Mouse (Mus musculus) CH12.LX (cell line): ENCODE data around the gene Zfhx3. TPM values are rescaled to one million over a fixed set of nuclear protein-coding genes. Genes with fewer than 3 reads are reported as not detected.

Experiments
- DNase-seq: peaks from one replicate; pipeline ENCODE4 v3.0.0-alpha.2; 2013; ENCODE audit errors: extremely low read depth
- H3K27ac ChIP-seq: 2 replicates; pipeline ENCODE4 v1.5.1; 2012; ENCODE audit warnings: low read depth, mild to moderate bottlenecking, control low read depth, moderate library complexity; ENCODE audit not compliant: insufficient read depth
- H3K27me3 ChIP-seq: replicated peaks from 2 replicates; pipeline ENCODE3; 2012; ENCODE audit warnings: inconsistent platforms
- H3K36me3 ChIP-seq, 2 experiments: replicated peaks in 1 of 2; 2 replicates each; pipeline versions ENCODE3 to v1.6.1; 2012; ENCODE audit warnings: inconsistent platforms in 1 of 2, low read length in 1 of 2, mild to moderate bottlenecking in 1 of 2, mixed read lengths in 1 of 2, moderate library complexity in 1 of 2; ENCODE audit not compliant: control insufficient read depth in 1 of 2, insufficient read depth in 1 of 2
- H3K4me1 ChIP-seq, 2 experiments: 2 replicates each; pipeline ENCODE4 v1.6.1; 2012; ENCODE audit warnings: inconsistent platforms in 1 of 2, moderate library complexity in 1 of 2; ENCODE audit not compliant: insufficient read depth in 2 of 2, control insufficient read depth in 1 of 2
- H3K4me2 ChIP-seq: 2 replicates; pipeline ENCODE4 v1.6.1; 2012; ENCODE audit warnings: low read depth, mild to moderate bottlenecking, control low read depth; ENCODE audit not compliant: poor library complexity, insufficient read depth, severe bottlenecking
- H3K4me3 ChIP-seq, 3 experiments: fragments of 150-350 bp in 1 of 3; sonication (generic) in 1 of 3; replicated peaks in 1 of 3; 2 replicates each; pipeline versions ENCODE3 to v1.5.1; 2011 to 2012; ENCODE audit warnings: low read depth in 2 of 3, low read length in 2 of 3, mild to moderate bottlenecking in 2 of 3, moderate library complexity in 2 of 3, control low read depth in 1 of 3, improper control_type of control experiment in 1 of 3, inconsistent platforms in 1 of 3, mixed read lengths in 1 of 3; ENCODE audit not compliant: poor library complexity in 1 of 3
- H3K79me2 ChIP-seq: replicated peaks from 2 replicates; pipeline ENCODE4 v1.6.1; 2012; ENCODE audit warnings: mild to moderate bottlenecking, moderate library complexity; ENCODE audit not compliant: control insufficient read depth, poor library complexity, insufficient read depth, severe bottlenecking; ENCODE audit errors: extremely low read depth
- H3K9ac ChIP-seq: 2 replicates; pipeline ENCODE4 v1.6.1; 2012; ENCODE audit warnings: low read depth, mild to moderate bottlenecking, control low read depth, moderate library complexity; ENCODE audit not compliant: insufficient read depth
- H3K9me3 ChIP-seq: replicated peaks from 2 replicates; pipeline ENCODE3; 2012; ENCODE audit warnings: low read length, inconsistent platforms, mixed read lengths
- BHLHE40 ChIP-seq: IDR thresholded peaks from 2 replicates; pipeline ENCODE4 v1.6.1; 2011; ENCODE audit warnings: mild to moderate bottlenecking, low read depth, low read length, improper control_type of control experiment
- CHD1 ChIP-seq: IDR thresholded peaks from 2 replicates; pipeline ENCODE4 v1.6.1; 2012; ENCODE audit warnings: low read depth, low read length, improper control_type of control experiment, inconsistent platforms
- CHD2 ChIP-seq: IDR thresholded peaks from 2 replicates; pipeline ENCODE4 v1.6.1; 2011; ENCODE audit warnings: low read length, improper control_type of control experiment
- CTCF ChIP-seq, 2 experiments: IDR thresholded peaks in 1 of 2; conservative IDR thresholded peaks in 1 of 2; 2 replicates each; pipeline ENCODE4 v1.5.1; 2011 to 2012; ENCODE audit warnings: low read depth in 2 of 2, low read length in 2 of 2, improper control_type of control experiment in 1 of 2, inconsistent platforms in 1 of 2, mild to moderate bottlenecking in 1 of 2, moderate library complexity in 1 of 2
- ELF1 ChIP-seq: IDR thresholded peaks from 2 replicates; pipeline ENCODE4 v1.6.1; 2014; ENCODE audit warnings: low read depth, mild to moderate bottlenecking, inconsistent platforms, low read length, improper control_type of control experiment
- GABPA ChIP-seq: IDR thresholded peaks from 2 replicates; pipeline ENCODE4 v1.6.1; 2012; ENCODE audit warnings: low read depth, low read length, improper control_type of control experiment, inconsistent platforms; ENCODE audit not compliant: insufficient replicate concordance
- HCFC1 ChIP-seq: IDR thresholded peaks from 2 replicates; pipeline ENCODE4 v1.6.1; 2012; ENCODE audit warnings: low read depth, mild to moderate bottlenecking, inconsistent platforms, low read length, improper control_type of control experiment
- JUN ChIP-seq: IDR thresholded peaks from 2 replicates; pipeline ENCODE4 v1.6.1; 2011; ENCODE audit warnings: low read depth, mild to moderate bottlenecking, low read length, improper control_type of control experiment, moderate library complexity; ENCODE audit not compliant: insufficient read depth
- KAT2A ChIP-seq: IDR thresholded peaks from 2 replicates; pipeline ENCODE4 v1.6.1; 2012; ENCODE audit warnings: low read length, improper control_type of control experiment, inconsistent platforms; ENCODE audit not compliant: insufficient replicate concordance
- MAFK ChIP-seq: IDR thresholded peaks from 2 replicates; pipeline ENCODE4 v1.6.1; 2011; ENCODE audit warnings: low read length, improper control_type of control experiment; ENCODE audit not compliant: insufficient replicate concordance
- MAX ChIP-seq: IDR thresholded peaks from 2 replicates; pipeline ENCODE4 v1.6.1; 2011; ENCODE audit warnings: low read length, improper control_type of control experiment
- MAZ ChIP-seq: IDR thresholded peaks from 2 replicates; pipeline ENCODE4 v1.6.1; 2012; ENCODE audit warnings: low read depth, mild to moderate bottlenecking, inconsistent platforms, low read length, improper control_type of control experiment, moderate library complexity
- MEF2A ChIP-seq: IDR thresholded peaks from 2 replicates; pipeline ENCODE4 v1.6.1; 2014; ENCODE audit warnings: low read depth, mild to moderate bottlenecking, inconsistent platforms, low read length, improper control_type of control experiment, borderline replicate concordance
- MYC ChIP-seq: IDR thresholded peaks from 2 replicates; pipeline ENCODE4 v1.6.1; 2011; ENCODE audit warnings: low read depth, mild to moderate bottlenecking, improper control_type of control experiment, low read length
- NELFE ChIP-seq: IDR thresholded peaks from 2 replicates; pipeline ENCODE4 v1.6.1; 2011; ENCODE audit warnings: low read depth, low read length, improper control_type of control experiment
- NRF1 ChIP-seq: IDR thresholded peaks from 2 replicates; pipeline ENCODE4 v1.6.1; 2014; ENCODE audit warnings: low read depth, mild to moderate bottlenecking, inconsistent platforms, low read length, improper control_type of control experiment, moderate library complexity
- POLR2A ChIP-seq: IDR thresholded peaks from 2 replicates; pipeline ENCODE4 v1.6.1; 2011; ENCODE audit warnings: low read depth, mild to moderate bottlenecking, improper control_type of control experiment, low read length
- POLR2AphosphoS2 ChIP-seq: IDR thresholded peaks from 2 replicates; pipeline ENCODE4 v1.6.1; 2011; ENCODE audit warnings: low read depth, low read length, improper control_type of control experiment
- RCOR1 ChIP-seq: conservative IDR thresholded peaks from 2 replicates; pipeline ENCODE4 v1.6.1; 2012; ENCODE audit warnings: low read depth, mild to moderate bottlenecking, inconsistent platforms, low read length, improper control_type of control experiment
- SIN3A ChIP-seq: IDR thresholded peaks from 2 replicates; pipeline ENCODE4 v1.6.1; 2012; ENCODE audit warnings: low read length, improper control_type of control experiment, inconsistent platforms
- SMC3 ChIP-seq: IDR thresholded peaks from 2 replicates; pipeline ENCODE4 v1.6.1; 2011; ENCODE audit warnings: low read depth, low read length, improper control_type of control experiment
- TBP ChIP-seq: conservative IDR thresholded peaks from 2 replicates; pipeline ENCODE4 v1.6.1; 2011; ENCODE audit warnings: low read depth, low read length, improper control_type of control experiment
- TCF12 ChIP-seq: IDR thresholded peaks from 2 replicates; pipeline ENCODE4 v1.6.1; 2014; ENCODE audit warnings: low read depth, mild to moderate bottlenecking, inconsistent platforms, low read length, improper control_type of control experiment
- UBTF ChIP-seq: IDR thresholded peaks from 2 replicates; pipeline ENCODE4 v1.6.1; 2012; ENCODE audit warnings: low read depth, mild to moderate bottlenecking, inconsistent platforms, low read length, improper control_type of control experiment, moderate library complexity
- USF2 ChIP-seq: conservative IDR thresholded peaks from 2 replicates; pipeline ENCODE4 v1.6.1; 2011; ENCODE audit warnings: low read depth, low read length, improper control_type of control experiment
- ZKSCAN1 ChIP-seq: IDR thresholded peaks from 2 replicates; pipeline ENCODE4 v1.6.1; 2012; ENCODE audit warnings: low read depth, inconsistent platforms, low read length, improper control_type of control experiment, borderline replicate concordance
- ZMIZ1 ChIP-seq: IDR thresholded peaks from 2 replicates; pipeline ENCODE4 v1.6.1; 2012; ENCODE audit warnings: low read depth, mild to moderate bottlenecking, inconsistent platforms, low read length, improper control_type of control experiment
- ZNF384 ChIP-seq: IDR thresholded peaks from 2 replicates; pipeline ENCODE4 v1.6.1; 2012; ENCODE audit warnings: low read depth, low read length, improper control_type of control experiment, inconsistent platforms
- dilution Hi-C: fragments of 300-500 bp; cut with MboI; formaldehyde crosslinking; loops from 2 replicates; pipeline ENCODE4 v1.14.3; 2020; ENCODE audit warnings: low sequenced_read_pairs; ENCODE audit not compliant: extremely low pct_unique_long_range_greater_than_20kb, extremely low pct_ligation_motif_present
- in situ Hi-C: fragments of 300-500 bp; cut with MboI; formaldehyde crosslinking; loops from 3 replicates; pipeline ENCODE4 v1.14.3; 2019; ENCODE audit warnings: low sequenced_read_pairs, low pct_ligation_motif_present, low pct_unique_long_range_greater_than_20kb, mixed read lengths
- polyA plus RNA-seq: library from polyadenylated mRNA; unstranded; fragments of >175 nt; gene quantifications from 2 replicates; pipeline ENCODE4 v1.2.1, GENCODE M21; 2012; ENCODE audit warnings: low read depth; ENCODE audit not compliant: insufficient read length
- total RNA-seq, 2 experiments: library from RNA; depleted of rRNA; stranded (reverse); fragments of 300-350 nt in 1 of 2; fragments of >200 nt in 1 of 2; gene quantifications; 2 replicates each; pipeline ENCODE4 v1.2.3; 2012 to 2014

Gene Zfhx3
- total and polyA plus RNA-seq, 3 experiments = 0.05 to 0.76 (median 0.68) TPM

- no peak overlapping the region for H3K9ac ChIP-seq
- in situ Hi-C loops (no loop called here), dilution Hi-C loops (no loop called here)
- H3K4me2 ChIP-seq = no peak overlapping the region
- no peak overlapping the region for H3K27ac ChIP-seq
- H3K79me2 ChIP-seq = no peaks in the 10 kb centered on the region
- no peaks in the 10 kb centered on the region for H3K36me3 ChIP-seq
- no peaks in the 10 kb centered on the region for H3K9me3 ChIP-seq
- no peaks in the 10 kb centered on the region for H3K27me3 ChIP-seq
- no peak for TF ChIP-seq JUN
- no peak for TF ChIP-seq MYC
- no peak for TF ChIP-seq CHD2
- TF ChIP-seq ELF1 = no peak
- TF ChIP-seq ZMIZ1 = no peak
- no peak for TF ChIP-seq ZNF384
- TF ChIP-seq KAT2A = no peak
- TF ChIP-seq TCF12 = no peak
- no peak for TF ChIP-seq GABPA
- TF ChIP-seq MAZ = no peak
- no peak for TF ChIP-seq RCOR1
- no peak for TF ChIP-seq MEF2A
- no peak for TF ChIP-seq TBP
- no peak for TF ChIP-seq UBTF
- no peak for TF ChIP-seq CHD1
- TF ChIP-seq POLR2A = no peak
- TF ChIP-seq SMC3 = no peak
- TF ChIP-seq BHLHE40 = no peak
- no peak for TF ChIP-seq USF2
- no peaks in the 10 kb centered on the region; a peak in 1 of 4 replicates for H3K4me1 ChIP-seq
- H3K4me3 ChIP-seq = no peak overlapping the region
- DNase-seq = no peak
These were observed 303.1 kb downstream of the Zfhx3 start for GRCm38 (mm10) chr8:108245575-108245974.

GRCm38 (mm10) chr8:108246035-108246933, 303.8 kb downstream of the Zfhx3 start:
- Histone ChIP-seq H3K9ac (no peak overlapping the region), H3K4me2 (no peak overlapping the region), H3K36me3 (no peaks in the 10 kb centered on the region), H3K4me1 (no peaks in the 10 kb centered on the region; a peak in 1 of 4 replicates), H3K27ac (no peak overlapping the region), H3K27me3 (no peaks in the 10 kb centered on the region), H3K4me3 (no peak overlapping the region), H3K79me2 (no peaks in the 10 kb centered on the region), H3K9me3 (no peaks in the 10 kb centered on the region)
- dilution Hi-C loops (no loop called here), in situ Hi-C loops (no loop called here)
- no peak for DNase-seq
- TF ChIP-seq MYC = no peak
- no peak for TF ChIP-seq ZKSCAN1
- no peak for TF ChIP-seq ZMIZ1
- TF ChIP-seq SMC3 = no peak
- no peak for TF ChIP-seq SIN3A
- TF ChIP-seq NELFE = no peak
- TF ChIP-seq MAFK = no peak
- TF ChIP-seq CHD1 = no peak
- no peak for TF ChIP-seq CTCF (conservative IDR thresholded peaks at IDR 0.05 in 1 of 2, IDR thresholded peaks at IDR 0.05 in 1 of 2; ENCODE audit: low read depth in 2 of 2, low read length in 2 of 2)
- TF ChIP-seq NRF1 = no peak
- TF ChIP-seq USF2 = no peak
- TF ChIP-seq MAZ = no peak
- TF ChIP-seq HCFC1 = no peak
- TF ChIP-seq MAX = no peak
- TF ChIP-seq ELF1 = no peak
- no peak for TF ChIP-seq POLR2AphosphoS2
- no peak for TF ChIP-seq ZNF384
- TF ChIP-seq TCF12 = no peak
- TF ChIP-seq, all 38 proteins: peak for 0
